Mouse (Mus musculus) yolk sac, embryonic 10.5 days (tissue): ENCODE measurements around the gene Sntb2.

ENCODE experiments used
- DNase-seq: peaks from one replicate; pipeline ENCODE4 v3.0.0-alpha.2; 2017; ENCODE audit warnings: low spot score

The Sntb2 gene

GRCm38 (mm10) chr8:106929921-106930320, 5.6 kb upstream of the Sntb2 start:
- DNase-seq: no peak

DNA sequence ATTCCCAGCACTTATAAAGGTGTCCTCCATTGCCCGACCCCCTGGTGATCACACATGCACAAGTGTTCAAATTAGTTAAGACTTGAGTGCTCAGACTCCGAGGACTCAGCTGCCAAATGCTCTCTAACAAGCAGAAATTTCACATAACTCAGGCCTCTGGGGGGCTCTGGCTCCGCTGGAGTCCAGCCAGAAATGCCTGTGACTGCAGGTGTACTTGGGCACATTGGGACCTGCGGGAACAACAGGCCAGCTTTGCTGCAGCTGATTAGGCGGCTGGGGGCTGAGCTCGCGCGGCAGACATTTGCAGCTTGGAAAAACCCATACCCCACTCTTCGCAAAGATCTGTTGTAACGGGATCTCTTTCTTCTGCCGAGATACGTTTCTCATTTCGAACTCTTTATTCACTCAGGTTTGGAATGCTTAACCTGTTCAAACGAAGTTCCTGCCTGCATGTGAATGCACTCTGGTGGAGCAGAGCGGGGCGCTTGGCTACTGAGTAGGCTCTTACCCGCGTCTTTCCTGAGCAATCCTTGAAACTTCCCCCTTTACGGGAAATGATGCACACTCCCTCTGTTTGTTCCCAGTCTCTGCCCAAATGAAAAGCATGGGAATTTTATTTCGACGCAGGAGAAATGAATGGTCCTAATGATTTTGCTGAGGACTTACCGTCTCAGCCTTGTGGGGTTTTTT, 3.0 kb upstream of the Sntb2 start:
- no peak for DNase-seq

GRCm38 (mm10) chr8:106933506-106934143, 1.9 kb upstream of the Sntb2 start:
- no peak for DNase-seq

GRCm38 (mm10) chr8:106934226-106934977, 1.1 kb upstream of the Sntb2 start:
- DNase-seq: no peak

- DNase-seq: peak; percentile 64
Measured at GRCm38 (mm10) chr8:106935899-106936477, 438 bp downstream of the Sntb2 start.

- DNase-seq: no peak
Measured at GRCm38 (mm10) chr8:106936478-106937051, 1.0 kb downstream of the Sntb2 start.

GRCm38 (mm10) chr8:106937081-106937800, 1.7 kb downstream of the Sntb2 start:
- DNase-seq: no peak

DNA sequence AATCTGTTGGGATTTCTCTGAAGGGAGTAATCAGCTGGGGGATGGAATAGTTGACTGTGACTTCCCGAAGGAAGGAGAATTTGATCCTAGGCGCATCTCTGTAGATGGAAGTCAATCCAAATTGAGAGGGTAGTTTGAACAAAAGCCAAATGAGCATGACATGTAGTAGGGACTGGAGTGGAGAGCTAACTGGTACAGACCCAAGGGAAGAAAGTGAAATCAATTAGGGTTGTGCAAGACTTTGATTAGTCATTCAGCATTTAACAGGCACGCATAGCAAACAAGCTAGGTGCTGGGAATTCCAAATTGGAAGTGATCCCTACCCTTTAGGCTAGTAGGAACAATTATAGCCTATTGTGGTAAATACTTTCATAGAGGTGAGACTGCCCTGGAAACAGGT, 6.3 kb downstream of the Sntb2 start:
- DNase-seq: no peak

DNA sequence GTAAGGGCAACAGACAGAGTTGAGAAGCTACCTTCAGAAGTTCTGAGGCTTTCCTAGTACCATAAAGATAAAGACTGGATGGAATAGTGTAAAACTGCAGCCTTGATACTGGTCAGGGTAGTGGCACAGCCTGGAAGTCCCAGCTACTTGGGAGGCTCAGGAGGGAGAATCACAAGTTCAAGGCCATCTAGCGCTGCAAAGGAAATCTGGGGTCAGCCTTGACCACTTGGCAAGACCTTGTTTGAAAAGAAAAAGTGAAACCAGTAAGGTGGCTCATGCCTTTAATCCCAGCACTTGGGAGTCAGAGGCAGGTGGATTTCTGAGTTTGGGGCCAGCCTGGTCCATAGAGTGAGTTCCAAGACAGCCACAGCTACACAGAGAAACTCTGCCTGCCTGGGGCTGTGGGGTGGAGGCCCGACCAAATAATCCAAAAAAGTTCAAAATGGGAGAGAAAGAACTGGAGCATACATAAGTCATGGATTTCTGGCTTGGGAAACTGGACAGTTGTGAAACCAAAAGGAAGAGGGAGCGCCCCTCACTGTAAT, 8.4 kb downstream of the Sntb2 start:
- no peak for DNase-seq

DNA sequence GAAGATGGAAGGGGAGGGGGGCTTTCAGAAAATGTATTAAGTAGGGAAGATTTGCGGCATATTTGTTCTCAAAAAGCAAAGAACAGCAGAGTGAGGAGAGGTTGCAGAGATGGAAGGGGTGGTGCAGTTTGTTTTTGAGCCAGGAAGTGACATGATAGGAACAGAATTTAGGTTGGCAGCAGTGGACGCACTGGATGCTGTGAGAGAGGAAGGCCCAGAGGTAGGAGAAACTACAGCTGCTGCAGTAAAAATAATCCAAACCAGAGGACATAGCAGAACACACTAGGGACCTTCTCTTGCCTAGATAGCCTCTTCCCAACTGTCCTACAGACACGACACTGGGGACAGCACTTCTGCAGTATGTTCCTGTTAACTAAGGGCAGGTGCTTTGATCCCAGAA, 9.2 kb downstream of the Sntb2 start:
- no peak for DNase-seq

- DNase-seq: no peak
Measured at GRCm38 (mm10) chr8:106948678-106949243, 13.2 kb downstream of the Sntb2 start.

DNA sequence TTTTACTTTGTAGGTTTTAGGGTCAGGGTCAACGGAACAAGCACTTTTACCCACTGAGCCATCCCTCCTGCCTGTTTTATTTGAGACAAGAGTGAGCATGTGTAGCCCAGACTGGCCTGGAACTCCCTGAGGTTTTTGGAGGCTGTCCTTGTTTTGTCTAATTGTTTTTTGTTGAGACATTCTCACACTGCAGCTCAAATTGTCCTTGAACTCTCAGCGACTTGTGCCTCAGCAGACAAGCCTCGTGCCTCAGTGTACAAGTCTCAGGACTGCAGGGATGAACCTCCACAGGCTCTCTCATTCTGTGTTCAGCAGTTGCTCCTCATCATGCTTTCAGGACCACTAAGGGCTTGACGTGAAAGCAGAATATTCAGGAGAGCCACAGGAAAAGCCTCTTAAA, 16.2 kb downstream of the Sntb2 start:
- no peak for DNase-seq

DNA sequence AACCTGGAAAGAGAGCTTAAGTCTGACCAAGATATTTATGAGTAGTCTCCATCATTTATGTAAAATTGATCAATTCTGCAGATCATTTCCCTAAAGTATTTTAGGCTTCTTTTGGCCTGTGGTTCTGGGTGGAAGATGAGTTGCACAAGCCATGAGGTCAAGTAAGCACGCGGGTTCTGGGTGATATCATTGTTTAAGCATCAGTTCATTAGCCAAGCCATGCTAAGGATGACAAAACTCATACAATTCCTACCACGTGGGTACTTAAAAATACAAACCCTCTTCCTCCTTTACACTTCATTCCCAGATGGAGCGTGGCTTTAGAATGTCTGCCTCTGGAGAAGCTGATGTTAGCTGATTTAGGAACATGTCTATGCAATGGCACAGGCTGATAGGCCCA, 18.0 kb downstream of the Sntb2 start:
- DNase-seq: no peak

GRCm38 (mm10) chr8:106957086-106957485, 21.5 kb downstream of the Sntb2 start:
- no peak for DNase-seq

GRCm38 (mm10) chr8:106958212-106958611, 22.7 kb downstream of the Sntb2 start:
- DNase-seq: no peak

DNA sequence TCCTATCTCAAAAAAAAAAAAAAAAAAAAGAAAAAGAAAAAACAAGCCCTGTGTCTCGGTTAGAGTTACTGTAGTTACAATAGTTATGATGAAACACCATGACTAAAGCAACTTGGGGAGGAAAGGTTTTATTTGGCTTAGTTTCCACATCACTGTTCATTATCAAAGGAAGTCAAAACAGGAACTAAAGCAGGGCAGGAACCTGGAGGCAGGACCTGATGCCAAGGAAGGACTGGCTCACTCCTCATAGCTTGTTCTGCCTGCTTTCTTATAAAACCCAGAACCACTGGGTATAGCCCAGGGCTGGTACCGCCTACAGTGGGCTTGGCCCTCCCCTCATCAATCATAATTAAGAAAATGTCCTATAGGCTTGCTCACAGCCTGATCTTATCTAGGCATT, 24.1 kb downstream of the Sntb2 start:
- DNase-seq: no peak

- DNase-seq: no peak
Measured at GRCm38 (mm10) chr8:106962322-106962721, 26.8 kb downstream of the Sntb2 start.

GRCm38 (mm10) chr8:106963365-106963764, 27.8 kb downstream of the Sntb2 start:
- DNase-seq: no peak

- no peak for DNase-seq
Measured at GRCm38 (mm10) chr8:106964573-106964972, 29.0 kb downstream of the Sntb2 start.

GRCm38 (mm10) chr8:106969964-106970363, 34.4 kb downstream of the Sntb2 start:
- DNase-seq: no peak

DNA sequence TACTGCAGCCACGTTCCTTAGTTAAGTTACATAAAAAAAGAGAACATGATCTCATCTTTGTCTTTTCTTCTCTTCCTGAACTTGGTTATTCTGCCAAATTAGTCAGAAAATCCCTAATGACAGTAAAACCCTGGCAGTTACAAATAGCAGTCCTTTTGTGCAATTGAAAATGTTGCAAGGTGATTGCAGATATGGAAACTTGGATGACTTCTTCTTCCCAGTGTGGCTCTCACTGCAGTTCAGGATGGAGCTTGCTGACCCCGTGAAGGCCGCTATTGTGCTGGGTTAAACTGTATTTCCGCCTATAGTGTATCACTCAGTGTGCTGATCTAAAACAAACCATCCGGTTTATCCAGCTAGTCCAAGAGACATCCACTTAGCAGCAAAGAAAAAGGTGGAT, 36.4 kb downstream of the Sntb2 start:
- no peak for DNase-seq
